Mouse (Mus musculus) embryonic fibroblast, embryonic 13.5 days (primary cell): Measurements from ENCODE around the gene Tead4.

ENCODE experiments used
- CTCF ChIP-seq: IDR thresholded peaks from 2 replicates; pipeline ENCODE4 v1.5.1; 2011; ENCODE audit warnings: mild to moderate bottlenecking, control low read depth, low read length, moderate library complexity, borderline replicate concordance; ENCODE audit not compliant: insufficient read depth
- POLR2A ChIP-seq: IDR thresholded peaks from 2 replicates; pipeline ENCODE4 v1.6.1; 2011; ENCODE audit warnings: low read depth, mild to moderate bottlenecking, control low read depth, low read length, moderate library complexity

- no peak for TF ChIP-seq CTCF
- TF ChIP-seq POLR2A = no peak
These were observed 25.0 kb downstream of the Tead4 start for GRCm38 (mm10) chr6:128275506-128276064.
